Mouse (Mus musculus) liver, embryonic 14.5 days (tissue): ENCODE data around the gene Agfg2.

ENCODE experiments used
- CTCF ChIP-seq: IDR thresholded peaks from 2 replicates; pipeline ENCODE4 v1.5.1; 2016; ENCODE audit warnings: antibody characterized with exemption, low read depth, control low read depth
- EP300 ChIP-seq: IDR thresholded peaks from 2 replicates; pipeline ENCODE4 v1.6.1; 2016; ENCODE audit warnings: antibody characterized with exemption, low read depth

- TF ChIP-seq CTCF, result no peak
- TF ChIP-seq EP300, result no peak
Observed at GRCm38 (mm10) chr5:137668971-137669370, 15.6 kb downstream of the Agfg2 start.
